Mouse (Mus musculus): ENCODE results near the gene Mtmr14. TPM values are rescaled to one million over a fixed set of nuclear protein-coding genes. Genes with fewer than 3 reads are reported as not detected.

Gene Mtmr14
- total RNA-seq, 2 experiments from 2014 or later: 20.0 to 21.0 TPM

GRCm38 (mm10) chr6:113326533-113327315, 89.1 kb downstream of the Mtmr14 start, which contains the start of gene Ogg1:
Gene Ogg1 (plus strand): TSS chr6:113326972.
- intact Hi-C loops (cut with DNase I): loop anchor here (2.0 to 10.0 kb wide), 3 partner anchors 50 to 278 kb away; partner anchors contain the start of genes Brk1, Creld1, Fancd2os and Tada3

GRCm38 (mm10) chr6:113329396-113329795, 91.8 kb downstream of the Mtmr14 start:
- intact Hi-C loops (cut with DNase I): loop anchor here (5.0 to 10.0 kb wide), 2 partner anchors 153 to 275 kb away; partner anchors contain the start of genes Brk1, Creld1 and Fancd2os
- no peak for DNase-seq

More at GRCm38 (mm10) chr6:113326533-113327315, 89.1 kb downstream of the Mtmr14 start, which contains the start of gene Ogg1:
- DNase-seq: peak; percentile 94 to 95

- intact Hi-C loops (cut with DNase I): loop anchor here (5.0 kb wide), 1 partner anchor 137 kb away; no protein-coding TSS in a partner anchor
- DNase-seq: no peak
Observed at GRCm38 (mm10) chr6:113330547-113330946, 92.9 kb downstream of the Mtmr14 start.

Other genes starting within 250 kb of the Mtmr14 start
- gene Thumpd3, start 191.6 kb upstream of the Mtmr14 start, total RNA-seq (2021): 10 to 100 TPM; 17.1 to 18.8 TPM
- gene Setd5, start 160.5 kb upstream of the Mtmr14 start, total RNA-seq (2021): 10 to 100 TPM; 34.3 to 42.0 TPM
- under 1 TPM; 0.22 to 0.31 TPM for gene Lhfpl4, start 42.5 kb upstream of the Mtmr14 start, total RNA-seq (2021)
- under 1 TPM in 1 of 2 experiments, not detected in 1; 0.24 TPM for gene Cpne9, start 44.5 kb downstream of the Mtmr14 start, total RNA-seq (2021)
- 10 to 100 TPM; 14.0 to 16.7 TPM for gene Brpf1, start 69.3 kb downstream of the Mtmr14 start, total RNA-seq (2021)
- gene Ogg1, start 89.1 kb downstream of the Mtmr14 start, total RNA-seq (2021): 1 to 10 TPM; 4.7 to 7.4 TPM
- gene Camk1, start 106.1 kb downstream of the Mtmr14 start, total RNA-seq (2021): 10 to 100 TPM; 65.3 to 78.4 TPM
- 10 to 100 TPM; 23.6 to 24.4 TPM for gene Tada3, start 140.0 kb downstream of the Mtmr14 start, total RNA-seq (2021)
- gene Arpc4, start 140.3 kb downstream of the Mtmr14 start, total RNA-seq (2021): 10 to 100 TPM; 69.5 to 73.0 TPM
- 1 to 10 TPM in 1 of 2 experiments, under 1 TPM in 1; 0.67 to 1.5 TPM for gene Ttll3, start 151.4 kb downstream of the Mtmr14 start, total RNA-seq (2021)
- gene Rpusd3, start 181.5 kb downstream of the Mtmr14 start, total RNA-seq (2021): 10 to 100 TPM in 1 of 2 experiments, 1 to 10 TPM in 1; 9.9 to 11.6 TPM
- gene Cidec, start 197.9 kb downstream of the Mtmr14 start, total RNA-seq (2021): 10 to 100 TPM in 1 of 2 experiments, 1 to 10 TPM in 1; 2.5 to 14.0 TPM
- gene Jagn1, start 204.7 kb downstream of the Mtmr14 start, total RNA-seq (2021): 10 to 100 TPM; 20.4 to 20.9 TPM
- under 1 TPM; 0.65 to 0.67 TPM for gene Il17re, start 220.6 kb downstream of the Mtmr14 start, total RNA-seq (2021)
- 1 to 10 TPM; 6.4 to 6.7 TPM for gene Il17rc, start 233.6 kb downstream of the Mtmr14 start, total RNA-seq (2021)
- 10 to 100 TPM; 45.9 to 57.5 TPM for gene Creld1, start 245.5 kb downstream of the Mtmr14 start, total RNA-seq (2021)